Mouse (Mus musculus): ENCODE results near the gene Nectin2. TPM values are rescaled to one million over a fixed set of nuclear protein-coding genes. Genes with fewer than 3 reads are reported as not detected.
A peak's percentile ranks its signal among the peaks of the same experiment; 100 is the strongest.

Gene Nectin2
- total and polyA plus RNA-seq, 3 experiments: 29.4 to 41.4 (median 30.2) TPM

DNA sequence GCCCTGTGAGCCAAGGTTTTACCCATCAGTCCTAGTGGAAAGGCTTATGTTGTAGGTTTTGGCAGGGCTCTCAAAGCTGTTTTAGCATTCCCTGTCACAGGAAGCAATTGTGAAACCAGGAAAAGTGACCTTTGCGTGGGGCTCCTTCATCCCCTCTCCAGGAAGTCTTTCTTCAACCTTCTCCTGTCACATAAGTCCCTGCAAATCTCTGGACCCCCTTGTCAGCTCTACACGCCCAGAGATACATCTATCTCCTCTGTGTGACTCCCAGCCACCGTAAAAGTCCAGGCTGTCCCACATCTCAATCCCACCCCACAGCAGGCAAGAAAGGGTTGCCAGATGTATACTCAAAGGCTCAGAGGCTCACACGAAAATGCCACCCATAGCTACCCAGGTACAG, 21.4 kb upstream of the Nectin2 start:
- no peaks in the 10 kb centered on the region; the same call in 1 of the 2 replicates for H3K79me2 ChIP-seq (replicated peaks; ENCODE audit: control insufficient read depth, insufficient read depth, low read length)
- intact Hi-C loops (cut with DNase I): no loop called here
- H3K4me3 ChIP-seq: no peak overlapping the region
- WGBS: 72% methylated on average over 4 of the region's 4 CpGs
- no peaks in the 10 kb centered on the region for H3K27me3 ChIP-seq (ENCODE audit: control insufficient read depth, insufficient read depth, low read length)
- no peak overlapping the region for H3K9ac ChIP-seq (ENCODE audit: low read depth, low read length)
- H3K36me3 ChIP-seq (ENCODE audit: control insufficient read depth, insufficient read depth, low read length): no peaks in the 10 kb centered on the region; the same call in 1 of the 2 replicates
- no peak for TF ChIP-seq POLR2A (IDR thresholded peaks at IDR 0.05; ENCODE audit: insufficient read depth, low read depth, low read length)
- TF ChIP-seq EP300 (IDR thresholded peaks at IDR 0.05; ENCODE audit: insufficient read depth, low read depth, low read length): no peak
- no peak for TF ChIP-seq CTCF (IDR thresholded peaks at IDR 0.05)
- H3K27ac ChIP-seq: no peak overlapping the region
- peaks cover 7% of the 10 kb centered on the region for H3K4me1 ChIP-seq (ENCODE audit: control insufficient read depth, insufficient read depth, low read length)
- no peak for DNase-seq

DNA sequence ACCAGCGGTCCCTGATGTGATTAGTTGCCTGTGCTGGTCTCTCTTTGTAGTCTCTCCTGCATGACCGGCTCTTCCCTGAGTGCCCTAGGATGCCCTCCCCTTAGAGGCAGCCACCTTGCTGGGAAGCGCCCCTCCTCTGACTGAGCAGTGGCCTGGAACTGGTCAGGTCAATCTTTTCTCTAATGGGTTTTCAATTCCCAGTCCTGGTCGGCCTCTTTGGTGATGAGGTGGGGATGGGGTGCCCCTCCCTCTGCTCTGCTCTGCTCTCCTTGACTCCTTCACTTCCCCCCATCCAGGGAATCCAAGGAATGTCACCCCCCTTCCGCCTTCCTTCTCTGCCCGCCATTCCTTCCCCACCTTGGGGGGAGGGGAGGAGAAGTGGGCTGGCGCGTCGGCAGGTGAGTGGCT, 20.7 kb upstream of the Nectin2 start, which contains the start of gene Bcam:
Gene Bcam (minus strand): TSS at position 33 of the 408 bp plus-strand sequence.
- peak within 1 kb of the TSS; percentile 91 for H3K9ac ChIP-seq (ENCODE audit: low read depth, low read length)
- no peak for TF ChIP-seq CTCF (IDR thresholded peaks at IDR 0.05)
- TF ChIP-seq EP300 (IDR thresholded peaks at IDR 0.05; ENCODE audit: insufficient read depth, low read depth, low read length): no peak
- TF ChIP-seq POLR2A (IDR thresholded peaks at IDR 0.05; ENCODE audit: insufficient read depth, low read depth, low read length): no peak
- peak within 1 kb of the TSS; percentile 93 for H3K4me3 ChIP-seq
- peaks cover 7% of the 10 kb centered on the region for H3K4me1 ChIP-seq (ENCODE audit: control insufficient read depth, insufficient read depth, low read length)
- H3K27me3 ChIP-seq (ENCODE audit: control insufficient read depth, insufficient read depth, low read length): no peaks in the 10 kb centered on the region
- WGBS: 24% methylated on average over 9 of the region's 9 CpGs
- intact Hi-C loops (cut with DNase I): no loop called here
- peak within 1 kb of the TSS; percentile 96 for H3K27ac ChIP-seq
- H3K79me2 ChIP-seq (replicated peaks; ENCODE audit: control insufficient read depth, insufficient read depth, low read length): no peaks in the 10 kb centered on the region; the same call in 1 of the 2 replicates
- peak in 1 of 2 experiments; percentile 28 for DNase-seq
- H3K36me3 ChIP-seq (ENCODE audit: control insufficient read depth, insufficient read depth, low read length): no peaks in the 10 kb centered on the region; the same call in 1 of the 2 replicates

DNA sequence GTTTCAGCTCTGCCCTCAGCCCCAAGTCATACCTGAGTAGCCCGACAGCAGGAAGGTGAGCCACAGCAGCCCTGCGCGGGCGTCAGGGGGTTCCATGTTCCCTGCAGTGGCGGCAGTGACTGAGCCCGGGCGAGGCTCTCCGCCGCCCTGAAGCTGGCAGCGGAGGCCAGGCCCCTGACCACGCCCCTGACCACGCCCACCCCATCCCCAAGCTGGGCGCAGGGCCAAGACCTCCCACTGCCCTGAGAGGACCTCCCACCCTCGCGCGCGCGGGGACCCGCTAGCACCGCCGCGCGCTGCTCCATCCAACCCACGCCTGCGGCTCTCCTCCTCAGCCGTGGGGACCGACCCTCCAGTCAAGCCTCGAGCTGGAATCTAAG, 20.1 kb upstream of the Nectin2 start:
- H3K4me3 ChIP-seq: peak overlapping the region; percentile 93
- TF ChIP-seq CTCF (IDR thresholded peaks at IDR 0.05) (no peak), POLR2A (IDR thresholded peaks at IDR 0.05; ENCODE audit: insufficient read depth, low read depth, low read length) (peak; percentile 93)
- intact Hi-C loops (cut with DNase I): no loop called here
- peak overlapping the region; percentile 96 for H3K27ac ChIP-seq
- H3K4me1 ChIP-seq (ENCODE audit: control insufficient read depth, insufficient read depth, low read length): peaks cover 7% of the 10 kb centered on the region
- peak overlapping the region; percentile 91 for H3K9ac ChIP-seq (ENCODE audit: low read depth, low read length)
- no peaks in the 10 kb centered on the region; the same call in 1 of the 2 replicates for H3K79me2 ChIP-seq (replicated peaks; ENCODE audit: control insufficient read depth, insufficient read depth, low read length)
- no peaks in the 10 kb centered on the region for H3K27me3 ChIP-seq (ENCODE audit: control insufficient read depth, insufficient read depth, low read length)
- under 1% methylated on average over 28 of the region's 28 CpGs for WGBS
- no peaks in the 10 kb centered on the region; the same call in 1 of the 2 replicates for H3K36me3 ChIP-seq (ENCODE audit: control insufficient read depth, insufficient read depth, low read length)
- peak; percentile 91 to 94 for DNase-seq

DNA sequence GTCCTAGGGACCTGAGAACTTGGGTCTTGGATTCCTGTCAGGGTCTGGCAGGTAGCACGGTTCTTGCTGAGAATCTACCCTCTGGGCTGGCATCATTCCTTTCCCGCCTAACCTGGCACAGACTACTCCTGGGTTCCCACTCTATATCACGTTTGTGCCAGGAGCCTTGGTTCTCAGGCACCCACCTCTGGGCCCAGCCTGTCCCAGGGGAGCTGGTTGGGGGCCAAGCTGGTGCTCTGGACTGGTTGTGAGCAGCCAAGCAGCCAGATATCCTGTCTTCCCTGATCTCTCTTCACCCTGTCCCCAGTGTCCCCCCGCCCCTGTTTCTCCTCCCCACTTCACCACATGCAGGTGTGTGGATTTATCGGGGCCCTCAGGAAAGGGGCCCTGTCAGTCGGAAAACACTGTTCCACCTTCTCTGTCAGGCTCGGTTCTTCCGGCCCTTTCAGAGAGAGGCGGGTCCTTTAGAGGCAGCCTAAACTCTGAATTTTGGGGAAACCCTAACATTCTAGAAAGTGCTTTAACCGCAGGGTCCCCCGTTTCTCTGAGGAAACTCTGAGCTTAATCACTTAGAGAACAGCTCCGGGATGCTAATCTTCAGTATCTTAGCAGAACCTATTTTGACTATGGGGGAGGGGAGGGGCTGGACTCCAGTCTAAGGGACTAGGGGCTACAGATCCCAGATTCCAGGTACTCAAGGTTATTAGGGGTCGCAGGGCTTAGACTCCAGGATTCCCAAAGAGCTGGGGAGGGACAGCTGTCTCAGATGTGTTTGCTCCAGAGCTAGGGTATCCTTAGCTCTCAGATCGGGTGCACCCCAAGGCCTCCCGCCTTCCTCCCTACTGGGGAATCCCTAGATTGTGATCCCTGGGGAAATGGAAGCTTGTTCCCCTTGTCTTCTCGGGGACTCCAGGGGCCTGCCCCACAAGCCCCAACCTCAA, 19.4 kb upstream of the Nectin2 start:
- peaks cover 10% of the 10 kb centered on the region for H3K4me1 ChIP-seq (ENCODE audit: control insufficient read depth, insufficient read depth, low read length)
- no peaks in the 10 kb centered on the region for H3K27me3 ChIP-seq (ENCODE audit: control insufficient read depth, insufficient read depth, low read length)
- no peak for TF ChIP-seq CTCF (IDR thresholded peaks at IDR 0.05)
- no peak for TF ChIP-seq POLR2A (IDR thresholded peaks at IDR 0.05; ENCODE audit: insufficient read depth, low read depth, low read length)
- no peak for TF ChIP-seq EP300 (IDR thresholded peaks at IDR 0.05; ENCODE audit: insufficient read depth, low read depth, low read length)
- H3K27ac ChIP-seq: peak overlapping the region; percentile 96
- H3K4me3 ChIP-seq: peak overlapping the region; percentile 93
- 5% methylated on average over 16 of the region's 16 CpGs for WGBS
- no peaks in the 10 kb centered on the region; the same call in 1 of the 2 replicates for H3K79me2 ChIP-seq (replicated peaks; ENCODE audit: control insufficient read depth, insufficient read depth, low read length)
- intact Hi-C loops (cut with DNase I): loop anchor here (2.0 kb wide), 1 partner anchor 15 kb away; no protein-coding TSS in a partner anchor
- H3K36me3 ChIP-seq (ENCODE audit: control insufficient read depth, insufficient read depth, low read length): no peaks in the 10 kb centered on the region; the same call in 1 of the 2 replicates
- DNase-seq: peak in 1 of 2 experiments; percentile 34
- H3K9ac ChIP-seq (ENCODE audit: low read depth, low read length): peak overlapping the region; percentile 91

DNA sequence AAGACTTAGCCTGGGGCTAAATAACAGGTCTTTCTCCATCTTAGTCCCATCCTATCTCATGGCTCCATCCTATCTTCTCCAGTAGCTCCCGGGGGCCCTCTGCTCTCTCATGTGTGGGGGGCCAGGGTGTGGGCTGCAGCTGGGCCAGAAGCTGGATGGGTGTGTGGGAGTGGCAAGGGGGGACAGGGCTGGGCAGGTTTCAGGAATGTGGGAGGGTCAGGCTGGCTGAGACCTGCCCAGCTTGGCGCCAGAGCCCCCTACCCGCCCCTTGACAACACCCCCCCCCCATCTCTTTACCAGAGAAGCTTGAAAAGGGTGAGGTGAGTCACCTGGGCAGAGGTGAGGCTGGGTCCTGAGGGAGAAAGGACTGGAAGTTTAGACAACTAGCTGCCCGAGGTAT, 18.7 kb upstream of the Nectin2 start:
- Histone ChIP-seq H3K4me3 (peak overlapping the region; percentile 93), H3K27ac (peak overlapping the region; percentile 96), H3K9ac (ENCODE audit: low read depth, low read length) (peak overlapping the region; percentile 91), H3K79me2 (replicated peaks; ENCODE audit: control insufficient read depth, insufficient read depth, low read length) (no peaks in the 10 kb centered on the region; the same call in 1 of the 2 replicates), H3K4me1 (ENCODE audit: control insufficient read depth, insufficient read depth, low read length) (peaks cover 16% of the 10 kb centered on the region), H3K36me3 (ENCODE audit: control insufficient read depth, insufficient read depth, low read length) (peaks cover 5% of the 10 kb centered on the region), H3K27me3 (ENCODE audit: control insufficient read depth, insufficient read depth, low read length) (no peaks in the 10 kb centered on the region)
- no peak for TF ChIP-seq POLR2A (IDR thresholded peaks at IDR 0.05; ENCODE audit: insufficient read depth, low read depth, low read length)
- no peak for TF ChIP-seq CTCF (IDR thresholded peaks at IDR 0.05)
- no peak for TF ChIP-seq EP300 (IDR thresholded peaks at IDR 0.05; ENCODE audit: insufficient read depth, low read depth, low read length)
- DNase-seq: no peak
- intact Hi-C loops (cut with DNase I): loop anchor here (2.0 kb wide), 1 partner anchor 14 kb away; no protein-coding TSS in a partner anchor
- WGBS: 15% methylated on average over 4 of the region's 4 CpGs
